Mouse (Mus musculus) CD4-positive naive resting alpha-beta T cell, adult 57 days (primary cell): ENCODE results near the gene Gm26602. TPM values are rescaled to one million over a fixed set of nuclear protein-coding genes. Genes with fewer than 3 reads are reported as not detected.

ENCODE experiments used
- total RNA-seq: library from RNA; stranded (reverse); gene quantifications from one replicate; pipeline ENCODE4 v1.2.4, GENCODE M21; 2023

Gm26602 gene
- total RNA-seq, result not detected

GRCm38 (mm10) chr10:79910556-79910955, at the start of gene Gm26602:
Gene Gm26602 (plus strand): TSS chr10:79910856.

DNA sequence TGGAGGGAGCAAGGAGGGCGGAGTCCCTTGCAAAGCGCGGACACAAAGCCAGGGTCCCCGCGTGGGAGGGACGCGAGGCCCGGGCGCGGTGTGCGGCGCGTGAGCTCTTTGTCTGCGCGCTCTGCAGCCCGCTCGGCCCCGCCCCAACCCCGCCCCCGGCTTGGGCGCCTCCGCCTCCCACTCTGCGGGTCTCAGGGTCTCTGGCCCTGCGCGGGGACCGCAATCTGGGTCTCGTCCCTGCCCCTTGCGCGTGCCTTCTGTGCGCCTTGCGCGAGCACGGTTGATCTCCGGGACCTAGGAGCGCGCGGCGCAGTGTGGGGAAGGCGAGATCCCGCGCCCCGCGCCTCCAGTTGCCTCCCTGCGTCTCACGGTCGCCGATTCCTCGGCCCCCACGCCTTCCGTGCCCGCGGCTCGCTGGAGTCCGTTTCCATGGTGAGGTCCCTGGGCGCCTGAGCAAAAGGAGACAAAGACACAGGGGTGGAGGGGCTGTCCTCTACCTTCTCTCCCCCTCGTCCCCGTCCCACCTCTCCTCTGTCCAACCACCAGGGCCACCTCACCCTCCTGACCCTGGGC, 36.3 kb upstream of the Gm26602 start, which contains the start of the genes Prtn3 and Plppr3:
Gene Prtn3, plus strand, starts transcription at position 187 of the 573 bp plus-strand sequence.
Gene Plppr3, minus strand, starts transcription at position 345 of the 573 bp plus-strand sequence.

DNA sequence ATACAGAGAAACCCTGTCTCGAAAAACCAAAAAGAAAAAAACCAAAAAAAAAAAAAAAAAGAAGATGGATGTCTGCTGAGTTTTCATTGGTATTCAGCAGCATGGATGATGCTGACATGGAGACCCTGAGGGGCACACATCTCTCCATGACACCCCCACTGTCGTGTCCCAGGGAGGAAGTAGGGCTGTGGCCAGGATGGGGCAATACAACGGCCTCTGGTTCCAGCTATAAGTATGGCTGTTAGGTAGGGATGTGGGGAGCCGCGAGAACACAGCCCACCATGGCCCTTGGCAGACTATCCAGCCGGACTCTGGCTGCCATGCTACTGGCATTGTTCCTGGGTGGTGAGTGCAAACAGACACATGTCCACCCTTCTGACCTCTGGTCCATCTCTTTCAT, 24.6 kb upstream of the Gm26602 start, which contains the start of gene Elane:
Gene Elane, plus strand, starts transcription at position 194 of the 400 bp plus-strand sequence.

DNA sequence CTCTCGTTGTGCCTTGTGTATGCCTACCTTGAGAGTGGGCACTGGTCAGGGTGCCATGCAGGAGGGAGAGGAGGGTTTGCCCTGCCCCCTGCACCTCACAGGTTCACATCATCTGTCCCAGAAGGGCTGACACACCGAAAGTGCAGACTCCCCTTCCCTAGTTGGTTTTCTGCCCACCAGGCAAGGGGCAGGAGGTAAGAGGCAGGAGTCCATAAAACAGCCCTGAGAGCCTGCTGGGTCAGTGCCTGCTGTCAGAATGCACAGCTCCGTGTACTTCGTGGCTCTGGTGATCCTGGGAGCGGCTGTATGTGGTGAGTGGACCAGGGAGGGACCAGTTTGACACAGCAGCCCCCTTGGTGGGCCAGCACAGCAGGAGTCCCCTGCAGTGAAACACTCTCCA, 20.0 kb upstream of the Gm26602 start, which contains the start of gene Cfd:
Gene Cfd, plus strand, starts transcription at position 184 of the 400 bp plus-strand sequence.

GRCm38 (mm10) chr10:79908167-79909091, 2.2 kb upstream of the Gm26602 start, which contains the start of gene Med16:
Gene Med16 (minus strand): TSS chr10:79908923.

DNA sequence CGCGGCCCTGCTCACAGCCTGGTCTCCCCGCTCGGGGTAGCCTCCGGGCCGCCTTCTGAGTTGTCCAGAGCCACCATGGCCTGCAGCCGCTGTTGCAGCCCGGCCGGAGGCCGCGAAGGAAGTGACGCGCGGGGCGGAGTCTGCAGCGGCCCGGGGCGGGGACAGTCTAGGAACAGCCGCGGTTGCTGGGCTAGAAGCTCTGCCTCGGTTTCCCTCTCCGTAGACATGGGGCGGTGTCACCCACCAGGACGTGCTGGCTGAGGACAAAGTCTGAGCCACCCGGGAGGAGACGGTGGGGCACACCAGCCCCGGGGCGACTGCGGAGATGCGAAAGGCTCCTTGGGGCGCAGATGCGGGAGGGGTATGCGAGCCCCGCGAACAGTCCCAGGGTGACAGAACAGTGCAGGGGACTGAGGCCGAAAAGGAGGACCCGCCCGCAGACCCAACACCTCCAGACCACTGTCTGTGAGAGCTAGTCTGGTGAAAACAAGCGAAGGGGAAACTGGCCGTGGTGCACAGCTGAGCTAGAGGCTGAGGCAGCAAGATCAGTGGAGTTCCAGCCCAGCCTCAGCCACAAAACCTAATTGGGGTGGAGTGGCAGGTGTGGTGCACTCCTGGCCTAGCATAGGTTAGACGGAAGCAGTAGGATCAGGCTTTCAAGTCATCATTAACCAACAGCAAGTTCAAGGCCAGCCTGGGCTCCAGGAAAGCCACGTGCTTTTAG, 6.3 kb downstream of the Gm26602 start, which contains the start of gene Kiss1r:
Gene Kiss1r, plus strand, starts transcription at position 164 of the 724 bp plus-strand sequence.

GRCm38 (mm10) chr10:79920958-79921535, 10.4 kb downstream of the Gm26602 start, which contains the start of gene R3hdm4:
Gene R3hdm4 (minus strand): TSS chr10:79921208.

DNA sequence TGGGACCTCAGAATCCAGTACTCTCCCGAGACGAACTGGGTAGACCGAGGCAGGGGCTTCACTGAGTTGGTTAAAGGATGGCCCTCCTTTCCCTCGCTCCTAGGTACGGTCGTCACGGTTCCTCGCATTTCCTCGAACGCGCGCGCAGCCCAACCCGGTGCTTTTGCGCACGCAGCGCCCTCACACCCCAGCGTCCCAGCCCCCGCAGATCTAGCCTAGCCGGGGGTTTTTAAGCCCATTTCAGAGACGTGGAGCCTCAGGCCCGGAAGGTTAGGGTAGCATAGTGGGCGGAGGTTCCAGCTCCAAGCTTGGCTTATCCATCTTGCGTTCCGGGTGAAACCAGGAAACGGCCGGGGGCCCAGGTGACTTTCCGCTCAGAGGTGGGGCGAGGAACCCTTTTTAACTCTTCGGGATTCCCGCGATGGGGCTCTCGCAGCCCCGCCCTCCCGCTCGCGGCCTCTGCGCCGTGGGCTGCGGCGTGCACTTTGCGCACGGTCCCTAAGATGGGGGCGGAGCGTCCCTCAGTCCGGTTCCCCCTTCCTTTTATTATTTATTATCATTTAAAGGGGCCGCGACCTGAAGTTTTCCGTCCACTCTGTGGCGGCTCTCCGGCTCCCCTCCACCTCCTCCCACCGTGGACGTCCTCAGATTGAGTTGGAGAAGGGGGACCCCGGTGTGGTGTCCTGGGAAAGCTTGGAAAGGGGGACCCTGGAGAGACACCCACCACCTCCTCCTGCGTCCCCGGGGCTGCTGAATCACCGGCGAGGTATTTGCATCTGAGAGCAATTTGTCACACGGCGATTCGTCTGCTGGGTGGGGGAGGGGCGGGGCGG, 16.1 kb downstream of the Gm26602 start, which contains the start of gene Arid3a:
Gene Arid3a, plus strand, starts transcription at position 553 of the 833 bp plus-strand sequence.

DNA sequence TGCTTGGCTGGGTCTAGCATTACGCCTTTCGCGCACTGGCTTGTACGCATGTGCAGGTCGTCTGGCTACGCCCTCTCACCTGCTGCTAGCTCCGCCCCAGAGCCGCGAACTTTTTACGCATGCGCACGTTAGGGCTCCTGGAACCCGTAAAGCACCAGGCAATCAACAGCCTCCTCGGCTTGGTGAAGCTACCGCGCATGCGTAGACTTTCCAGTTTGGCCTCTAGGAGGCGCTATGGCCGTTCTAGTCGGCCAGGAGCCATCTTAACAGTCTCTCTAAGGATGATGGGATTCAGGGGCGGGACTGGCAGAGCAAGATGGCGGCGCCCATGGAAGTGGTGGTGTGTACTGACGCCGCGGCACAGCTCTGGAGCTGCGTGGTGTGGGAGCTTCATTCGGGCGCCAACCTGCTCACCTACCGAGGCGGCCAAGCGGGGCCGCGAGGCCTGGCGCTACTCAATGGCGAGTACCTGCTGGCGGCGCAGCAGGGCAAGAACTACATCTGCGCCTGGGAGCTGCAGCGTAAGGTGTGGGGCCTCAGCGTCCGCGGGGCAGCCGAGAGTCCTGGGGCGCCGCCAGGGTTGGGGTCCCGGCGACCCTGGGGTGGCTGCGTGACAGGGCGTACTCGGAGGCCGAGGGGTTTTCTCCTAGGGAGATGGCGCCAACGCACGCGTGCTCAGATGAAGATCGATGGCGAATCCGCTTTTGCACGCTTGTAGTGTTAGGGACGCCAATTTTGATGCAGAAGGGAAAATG, 49.4 kb downstream of the Gm26602 start, which contains the start of gene Wdr18:
Gene Wdr18, plus strand, starts transcription at position 306 of the 755 bp plus-strand sequence.

Other genes starting within 250 kb of the Gm26602 start
- not detected for gene Madcam1, start 246.3 kb upstream of the Gm26602 start, total RNA-seq
- 22.8 TPM for gene Tpgs1, start 241.5 kb upstream of the Gm26602 start, total RNA-seq
- gene Cdc34, start 228.7 kb upstream of the Gm26602 start, total RNA-seq, result 93.4 TPM
- 3.2 TPM for gene Gzmm, start 221.8 kb upstream of the Gm26602 start, total RNA-seq
- 99.5 TPM for gene Bsg, start 206.4 kb upstream of the Gm26602 start, total RNA-seq
- gene Hcn2, start 194.2 kb upstream of the Gm26602 start, total RNA-seq, result not detected
- 69.9 TPM for gene Polrmt, start 164.3 kb upstream of the Gm26602 start, total RNA-seq
- gene Fgf22, start 155.8 kb upstream of the Gm26602 start, total RNA-seq, result not detected
- gene Rnf126, start 143.9 kb upstream of the Gm26602 start, total RNA-seq, result 71.9 TPM
- 1.2 TPM for gene Fstl3, start 133.6 kb upstream of the Gm26602 start, total RNA-seq
- not detected for gene Prss57, start 119.9 kb upstream of the Gm26602 start, total RNA-seq
- gene Palm, start 117.3 kb upstream of the Gm26602 start, total RNA-seq, result 6.7 TPM
- not detected for gene Misp, start 89.9 kb upstream of the Gm26602 start, total RNA-seq
- gene Ptbp1, start 56.4 kb upstream of the Gm26602 start, total RNA-seq, result 783 TPM
- gene Prtn3, start 36.4 kb upstream of the Gm26602 start, total RNA-seq, result not detected
- gene Plppr3, start 36.2 kb upstream of the Gm26602 start, total RNA-seq, result 1.0 TPM
- 0.83 TPM for gene Elane, start 24.6 kb upstream of the Gm26602 start, total RNA-seq
- gene Cfd, start 20.0 kb upstream of the Gm26602 start, total RNA-seq, result not detected
- gene Med16, start 1.9 kb upstream of the Gm26602 start, total RNA-seq, result 59.4 TPM
- 0.65 TPM for gene Kiss1r, start 6.1 kb downstream of the Gm26602 start, total RNA-seq
- gene R3hdm4, start 10.4 kb downstream of the Gm26602 start, total RNA-seq, result 119 TPM
- 8.4 TPM for gene Arid3a, start 16.2 kb downstream of the Gm26602 start, total RNA-seq
- 48.5 TPM for gene Wdr18, start 49.3 kb downstream of the Gm26602 start, total RNA-seq
- gene Grin3b, start 59.9 kb downstream of the Gm26602 start, total RNA-seq, result 0.68 TPM
- gene Tmem259, start 73.5 kb downstream of the Gm26602 start, total RNA-seq, result 158 TPM
- gene Cnn2, start 77.7 kb downstream of the Gm26602 start, total RNA-seq, result 442 TPM
- gene Abca7, start 85.6 kb downstream of the Gm26602 start, total RNA-seq, result 80.3 TPM
- 901 TPM for gene Arhgap45, start 105.8 kb downstream of the Gm26602 start, total RNA-seq
- 75.3 TPM for gene Polr2e, start 128.9 kb downstream of the Gm26602 start, total RNA-seq
- 154 TPM for gene Gpx4, start 136.3 kb downstream of the Gm26602 start, total RNA-seq
- 103 TPM for gene Sbno2, start 194.7 kb downstream of the Gm26602 start, total RNA-seq
- 140 TPM for gene Stk11, start 204.9 kb downstream of the Gm26602 start, total RNA-seq
- gene Atp5d, start 227.8 kb downstream of the Gm26602 start, total RNA-seq, result 168 TPM
- 38.2 TPM for gene Cbarp, start 230.0 kb downstream of the Gm26602 start, total RNA-seq
- 101 TPM for gene Midn, start 237.4 kb downstream of the Gm26602 start, total RNA-seq